Comparison of ENCODE assay signal across 22 mouse cellular contexts in the genomic region with DNA sequence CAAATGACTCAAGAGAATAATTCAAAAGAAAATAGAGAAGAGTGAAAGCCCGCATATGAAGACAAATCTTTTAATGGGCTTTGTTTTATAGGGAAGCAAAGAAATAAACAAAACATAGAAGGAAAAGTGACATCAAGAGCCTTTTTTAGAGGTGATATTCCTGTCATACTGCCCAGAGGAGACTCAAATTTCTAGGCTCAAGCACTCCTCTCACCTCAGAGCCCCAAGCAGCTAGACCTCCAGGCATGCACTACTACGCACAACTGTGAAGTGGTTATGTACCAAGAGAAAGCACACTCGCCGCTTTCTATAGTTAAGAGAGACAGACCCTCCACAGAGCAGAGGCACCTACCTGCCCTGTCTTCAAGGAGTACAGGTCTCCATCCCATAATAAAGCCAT. TPM values are rescaled to one million over a fixed set of nuclear protein-coding genes. Genes with fewer than 3 reads are reported as not detected.
DNase-seq lines count a peak whose midpoint lies in the region; ATAC-seq and TF ChIP-seq lines count a peak whose summit lies in the region.
"Had no signal": no experiment of that assay in that cellular context is flagged by ENCODE, and none has a peak within 500 bp of the region (broad histone marks: within the 10 kb centered on the region; RNA-seq: fewer than 3 reads in every experiment).

No protein-coding gene starts in this region.

- peak overlapping the region; percentile 58 for H3K4me3 ChIP-seq in gastrocnemius, adult 2 months
- no peak overlapping the region for H3K4me3 ChIP-seq in stomach, postnatal 0 days (ENCODE audit: low read depth, low read length)
- no peak overlapping the region for H3K4me3 ChIP-seq in neural tube, embryonic 15.5 days (replicated peaks)
- H3K4me3 ChIP-seq: embryonic facial prominence, embryonic 13.5 days; embryonic facial prominence, embryonic 15.5 days; erythroblast, embryonic 14.5 days; forebrain, embryonic 10.5 days; forebrain, embryonic 12.5 days had no signal

- intact Hi-C loops in gastrocnemius, adult 2 months (cut with DNase I) = loop anchor here (10.0 kb wide), 1 partner anchor 390 kb away; a partner anchor contains a TSS

- no peaks in the 10 kb centered on the region for H3K9me3 ChIP-seq in stomach, postnatal 0 days (ENCODE audit: control insufficient read depth, low read length)
- no peaks in the 10 kb centered on the region for H3K9me3 ChIP-seq in neural tube, embryonic 15.5 days (replicated peaks)
- H3K9me3 ChIP-seq: embryonic facial prominence, embryonic 13.5 days; embryonic facial prominence, embryonic 15.5 days; forebrain, embryonic 10.5 days; forebrain, embryonic 12.5 days had no signal

- no peaks in the 10 kb centered on the region for H3K27me3 ChIP-seq in stomach, postnatal 0 days (ENCODE audit: control insufficient read depth, insufficient read depth, low read length)
- no peaks in the 10 kb centered on the region for H3K27me3 ChIP-seq in neural tube, embryonic 15.5 days (replicated peaks)
- H3K27me3 ChIP-seq: embryonic facial prominence, embryonic 13.5 days; embryonic facial prominence, embryonic 15.5 days; forebrain, embryonic 12.5 days had no signal

- H3K4me1 ChIP-seq in stomach, postnatal 0 days (replicated peaks; ENCODE audit: control insufficient read depth, insufficient read depth) = no peaks in the 10 kb centered on the region
- H3K4me1 ChIP-seq in neural tube, embryonic 15.5 days = no peaks in the 10 kb centered on the region
- H3K4me1 ChIP-seq: embryonic facial prominence, embryonic 15.5 days; forebrain, embryonic 10.5 days; forebrain, embryonic 12.5 days had no signal

- H3K27ac ChIP-seq in gastrocnemius, adult 2 months = peak overlapping the region; percentile 89
- 0 out of 2 replicates have a peak overlapping the region, but pooled peaks have one; percentile 13 for H3K27ac ChIP-seq in stomach, postnatal 0 days (replicated peaks)
- H3K27ac ChIP-seq in neural tube, embryonic 15.5 days (replicated peaks) = no peak overlapping the region
- H3K27ac ChIP-seq: embryonic facial prominence, embryonic 13.5 days; embryonic facial prominence, embryonic 15.5 days; forebrain, embryonic 10.5 days; forebrain, embryonic 12.5 days had no signal

- ATAC-seq in stomach, postnatal 0 days (ENCODE audit: low FRiP score, low TSS enrichment) = no peak
- ATAC-seq in neural tube, embryonic 15.5 days (ENCODE audit: low FRiP score) = no peak
- ATAC-seq: forebrain, embryonic 14.5 days; forebrain, embryonic 16.5 days had no signal

- no peak overlapping the region for H3K4me2 ChIP-seq in stomach, postnatal 0 days (replicated peaks; ENCODE audit: low read depth)
- H3K4me2 ChIP-seq in neural tube, embryonic 15.5 days = no peak overlapping the region
- H3K4me2 ChIP-seq: embryonic facial prominence, embryonic 13.5 days; embryonic facial prominence, embryonic 15.5 days; forebrain, embryonic 12.5 days had no signal

- TF ChIP-seq CTCF in gastrocnemius, adult 2 months (IDR thresholded peaks at IDR 0.05) = no peak
- no peak for TF ChIP-seq CTCF in stomach, postnatal 0 days (IDR thresholded peaks at IDR 0.05; ENCODE audit: low read depth)

- no peak overlapping the region for H3K9ac ChIP-seq in stomach, postnatal 0 days (ENCODE audit: low read length)
- no peak overlapping the region for H3K9ac ChIP-seq in neural tube, embryonic 15.5 days (replicated peaks)
- H3K9ac ChIP-seq: embryonic facial prominence, embryonic 13.5 days; embryonic facial prominence, embryonic 15.5 days; forebrain, embryonic 12.5 days had no signal

- 90% methylated on average over 4 of the region's 4 CpGs for WGBS in stomach, postnatal 0 days
- 95% methylated on average over 4 of the region's 4 CpGs for WGBS in neural tube, embryonic 15.5 days

- H3K36me3 ChIP-seq in stomach, postnatal 0 days (ENCODE audit: control insufficient read depth, insufficient read depth, low read length) = no peaks in the 10 kb centered on the region
- no peaks in the 10 kb centered on the region for H3K36me3 ChIP-seq in neural tube, embryonic 15.5 days
- H3K36me3 ChIP-seq: forebrain, embryonic 12.5 days had no signal

- DNase-seq in gastrocnemius, adult 2 months = peak; percentile 30
- no peak for DNase-seq in gastrocnemius, postnatal 4 days (ENCODE audit: low spot score in 2 of 2)
- peak; percentile 63 for DNase-seq in skeletal muscle tissue, adult 2 months (ENCODE audit: low read depth, low spot score)
- no peak for DNase-seq in stomach, postnatal 0 days (ENCODE audit: low spot score)
- DNase-seq: adrenal gland, adult 2 months; adrenal gland, postnatal 10 days; adrenal gland, postnatal 25 days; cerebellum, adult 11 months; cerebellum, adult 18-20 months; cerebellum, adult 8-10 months; cerebellum, adult 9-11 months; cerebellum, postnatal 14 days; cerebellum, postnatal 36 days; embryo, embryonic 11 days had no signal

- TF ChIP-seq EP300 in stomach, postnatal 0 days (optimal IDR thresholded peaks at IDR 0.05) = no peak

RNA-seq across cellular contexts. Expression of a gene that starts 30.2 kb away (rescaled TPM):
- 100 to 1,000 TPM in 1 of 2 experiments, 10 to 100 TPM in 1; 65.4 to 115 TPM for total RNA-seq in gastrocnemius, adult 2 months (2021)
- total RNA-seq in gastrocnemius, postnatal 4 days (2021) = 100 to 1,000 TPM in 1 of 2 experiments, 10 to 100 TPM in 1; 94.8 to 116 TPM
- 69.0 and 76.5 TPM in 2 replicates for polyA plus RNA-seq in stomach, postnatal 0 days (2015; fragmentation: Nextera tagmentation; extraction: Ambion mirVana)
- polyA plus RNA-seq in neural tube, embryonic 15.5 days (2015; fragmentation: Nextera tagmentation; extraction: Ambion mirVana) = 13.4 and 14.8 TPM in 2 replicates

Comparison
In these comparisons a context has a peak if more than half of its experiments do, and no peak if none do; other contexts are left out.
1. DNase-seq: peak in gastrocnemius, adult 2 months (single experiment) and skeletal muscle tissue, adult 2 months (single experiment); none in gastrocnemius, postnatal 4 days (0 of 2) and stomach, postnatal 0 days (single experiment).